Mouse (Mus musculus) B cell, adult 2 months (primary cell): ENCODE results near the gene Slc6a21.

ENCODE experiments used
- DNase-seq, 2 experiments: peaks; one replicate each; pipeline ENCODE4 v3.0.0; 2022

Gene Slc6a21

GRCm38 (mm10) chr7:45322245-45322644 lies 44.9 kb downstream of the Slc6a21 start:
- no peak for DNase-seq

- no peak for DNase-seq
These were observed 45.8 kb downstream of the Slc6a21 start for GRCm38 (mm10) chr7:45323069-45323468.

- DNase-seq, result no peak
These were observed 48.5 kb downstream of the Slc6a21 start for GRCm38 (mm10) chr7:45325800-45326199.

GRCm38 (mm10) chr7:45328841-45329475 lies 51.6 kb downstream of the Slc6a21 start:
- DNase-seq, result no peak

GRCm38 (mm10) chr7:45331502-45331901 lies 54.2 kb downstream of the Slc6a21 start:
- DNase-seq, result no peak

- peak in 1 of 2 experiments; percentile 45 for DNase-seq
These were observed 55.5 kb downstream of the Slc6a21 start for GRCm38 (mm10) chr7:45332685-45333425.

- peak; percentile 92 to 93 for DNase-seq
These were observed 56.2 kb downstream of the Slc6a21 start, which contains the start of gene Trpm4 for GRCm38 (mm10) chr7:45333431-45333982. Gene Trpm4, minus strand, starts transcription at chr7:45333780.

GRCm38 (mm10) chr7:45334605-45335004 lies 57.3 kb downstream of the Slc6a21 start:
- DNase-seq, result no peak

- DNase-seq, result no peak
These were observed 57.7 kb downstream of the Slc6a21 start, which contains the start of gene Hrc for GRCm38 (mm10) chr7:45335056-45335455. Gene Hrc, plus strand, starts transcription at chr7:45335290.

GRCm38 (mm10) chr7:45336319-45336718 lies 59.0 kb downstream of the Slc6a21 start:
- no peak for DNase-seq

- DNase-seq, result peak in 1 of 2 experiments; percentile 12
These were observed 60.2 kb downstream of the Slc6a21 start for GRCm38 (mm10) chr7:45337469-45337868.

GRCm38 (mm10) chr7:45338161-45338911 lies 61.0 kb downstream of the Slc6a21 start:
- DNase-seq, result peak; percentile 56
